Mouse (Mus musculus) intestine, embryonic 14.5 days (tissue): Measurements from ENCODE around the gene Anxa5. TPM values are rescaled to one million over a fixed set of nuclear protein-coding genes. Genes with fewer than 3 reads are reported as not detected.

Source experiments
- ATAC-seq: fragments of 200-750 bp; cut with Nextera tagmentation; replicated peaks from 2 replicates; pipeline ENCODE4 v1.8.0; 2017; ENCODE audit warnings: low read depth, moderate number of reproducible peaks, moderate TSS enrichment, moderate library complexity; ENCODE audit not compliant: low FRiP score, low TSS enrichment
- DNase-seq: peaks from one replicate; pipeline ENCODE4 v3.0.0-alpha.2; 2018; ENCODE audit warnings: low spot score
- H3K27ac ChIP-seq: fragments of 300-500 bp; sonication (generic); 2 replicates; pipeline ENCODE4 v1.5.1; 2014; ENCODE audit warnings: low read depth, mild to moderate bottlenecking, control low read depth
- H3K27me3 ChIP-seq: fragments of 300-500 bp; sonication (generic); replicated peaks from 2 replicates; pipeline ENCODE4 v1.6.1; 2014; ENCODE audit warnings: low read length, control low read depth; ENCODE audit not compliant: control insufficient read depth, insufficient read depth
- H3K36me3 ChIP-seq: fragments of 300-500 bp; sonication (generic); 2 replicates; pipeline ENCODE4 v1.6.1; 2014; ENCODE audit warnings: low read length, control low read depth; ENCODE audit not compliant: control insufficient read depth, insufficient read depth
- H3K4me1 ChIP-seq: fragments of 300-500 bp; sonication (generic); replicated peaks from 2 replicates; pipeline ENCODE4 v1.6.1; 2014; ENCODE audit warnings: low read length, control low read depth, mixed read lengths; ENCODE audit not compliant: control insufficient read depth, insufficient read depth
- H3K4me2 ChIP-seq: fragments of 300-500 bp; sonication (generic); 2 replicates; pipeline ENCODE4 v1.6.1; 2014; ENCODE audit warnings: low read length
- H3K4me3 ChIP-seq: fragments of 300-500 bp; sonication (generic); 2 replicates; pipeline ENCODE4 v1.5.1; 2014; ENCODE audit warnings: low read depth, low read length, control low read depth, mixed read lengths
- H3K9ac ChIP-seq: fragments of 300-500 bp; sonication (generic); 2 replicates; pipeline ENCODE4 v1.6.1; 2014; ENCODE audit warnings: mild to moderate bottlenecking, low read length
- H3K9me3 ChIP-seq: fragments of 300-500 bp; sonication (generic); 2 replicates; pipeline ENCODE4 v1.6.1; 2016; ENCODE audit warnings: low read length, control low read depth; ENCODE audit not compliant: control insufficient read depth
- WGBS: fragments of 180-500 bp; shearing (Covaris S2); extraction: QIAGEN DNeasy Blood & Tissue Kit; methylation state at CpG from one replicate; pipeline ENCODE4 v1.1.7; 2014; 5-methylcytosine and 5-hydroxymethylcytosine counted together
- polyA plus RNA-seq: library from polyadenylated mRNA; unstranded; fragments of >200 nt; fragmentation: Nextera tagmentation; extraction: Ambion mirVana; gene quantifications from 2 replicates; pipeline ENCODE4 v1.2.1, GENCODE M21; 2014

The Anxa5 gene
- polyA plus RNA-seq, 1 experiment from 2014 or later: 240 TPM

DNA sequence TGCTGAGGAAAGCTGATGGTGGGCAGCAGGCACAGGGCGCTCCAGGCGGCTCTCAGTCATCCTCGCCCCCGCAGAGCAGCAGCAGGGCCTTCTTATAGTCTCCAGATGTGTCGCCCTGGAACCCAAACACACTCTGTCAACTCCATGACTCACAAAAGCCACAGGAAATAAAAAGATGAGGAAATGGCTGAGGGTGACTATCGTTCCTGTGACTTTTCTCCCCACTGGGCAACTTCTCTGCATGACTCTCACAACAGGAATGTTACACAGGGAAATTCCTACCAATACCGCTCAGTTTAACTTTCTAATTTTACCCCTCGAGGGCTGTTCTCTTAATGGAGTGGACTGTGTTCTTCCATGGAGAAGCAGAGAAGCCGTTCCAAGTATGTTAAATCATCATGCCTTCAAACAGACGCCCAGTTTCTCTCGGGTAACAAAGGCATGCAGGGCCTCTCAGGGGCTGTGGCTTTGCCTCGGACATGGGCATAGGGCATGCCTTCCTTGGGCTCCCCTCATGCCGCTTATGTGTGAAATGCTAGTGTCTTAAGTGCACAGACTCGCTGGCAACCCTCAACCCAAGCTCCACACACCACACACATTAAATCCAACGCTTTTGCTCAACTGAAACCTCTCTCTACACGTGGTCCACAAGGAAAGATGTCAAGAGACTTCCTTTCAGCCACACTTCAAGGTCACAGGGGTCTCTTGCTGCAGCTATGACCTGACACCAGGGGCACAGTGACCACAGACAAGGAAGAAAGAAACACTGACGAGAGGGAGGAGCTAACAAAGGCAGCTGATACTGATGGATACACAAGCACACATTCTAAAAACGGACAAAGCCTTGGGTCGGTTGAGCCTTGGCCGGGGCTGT is 26.2 kb downstream of the Anxa5 start:
- H3K4me2 ChIP-seq: no peak overlapping the region
- peaks cover 61% of the 10 kb centered on the region for H3K36me3 ChIP-seq
- H3K4me3 ChIP-seq: no peak overlapping the region
- no peaks in the 10 kb centered on the region for H3K9me3 ChIP-seq
- ATAC-seq (no peak), DNase-seq (no peak)
- no peak overlapping the region for H3K27ac ChIP-seq
- 53% methylated on average over 20 of the region's 20 CpGs for WGBS
- no peaks in the 10 kb centered on the region for H3K27me3 ChIP-seq
- H3K9ac ChIP-seq: no peak overlapping the region
- no peaks in the 10 kb centered on the region for H3K4me1 ChIP-seq

DNA sequence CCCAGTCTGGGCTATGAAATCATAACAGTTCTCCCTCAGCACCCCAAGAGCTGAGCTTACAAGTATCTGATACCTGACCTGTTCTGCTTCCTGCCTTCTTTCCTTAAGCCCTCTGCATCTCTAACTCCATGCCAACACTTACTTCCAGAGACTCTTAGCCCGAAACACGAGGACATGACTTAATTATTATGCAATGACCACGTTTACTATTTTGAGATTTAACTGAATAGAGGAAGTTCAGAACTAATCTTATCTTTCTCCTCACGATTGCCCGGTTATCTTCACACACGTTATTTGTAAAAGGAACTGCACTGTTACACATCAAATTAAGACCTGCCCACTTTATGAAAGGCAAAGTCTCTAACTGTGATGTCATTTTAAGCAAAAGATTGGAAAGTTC is 28.8 kb downstream of the Anxa5 start:
- 64% methylated on average over 6 of the region's 6 CpGs for WGBS
- Histone ChIP-seq H3K9ac (no peak overlapping the region), H3K9me3 (no peaks in the 10 kb centered on the region), H3K36me3 (peaks cover 42% of the 10 kb centered on the region), H3K4me3 (no peak overlapping the region), H3K27ac (no peak overlapping the region), H3K27me3 (no peaks in the 10 kb centered on the region), H3K4me2 (no peak overlapping the region), H3K4me1 (no peaks in the 10 kb centered on the region)
- DNase-seq (no peak), ATAC-seq (no peak)

DNA sequence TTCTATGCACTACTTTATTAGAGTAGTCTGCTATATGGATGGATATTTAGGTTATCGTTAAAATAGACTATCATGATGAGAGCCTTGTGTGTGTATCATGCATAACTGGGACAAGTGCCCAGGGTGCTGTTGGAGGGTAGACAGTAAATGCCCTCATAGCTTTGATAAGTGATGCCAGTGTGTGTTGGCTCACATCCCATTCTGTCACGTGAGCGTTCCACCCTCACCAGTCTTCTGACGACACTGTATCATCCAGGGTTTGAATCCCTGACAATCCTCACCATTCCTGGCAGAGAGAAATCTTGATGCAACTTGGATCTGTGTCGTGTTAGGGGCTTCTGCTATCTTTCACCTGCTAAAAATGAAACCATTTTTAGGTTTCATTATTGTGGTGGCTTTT is 29.2 kb downstream of the Anxa5 start:
- Histone ChIP-seq H3K27ac (no peak overlapping the region), H3K36me3 (peaks cover 40% of the 10 kb centered on the region), H3K9ac (no peak overlapping the region), H3K9me3 (no peaks in the 10 kb centered on the region), H3K4me2 (no peak overlapping the region), H3K4me3 (no peak overlapping the region), H3K27me3 (no peaks in the 10 kb centered on the region), H3K4me1 (no peaks in the 10 kb centered on the region)
- DNase-seq: no peak
- 69% methylated on average over 5 of the region's 5 CpGs for WGBS
- no peak for ATAC-seq

DNA sequence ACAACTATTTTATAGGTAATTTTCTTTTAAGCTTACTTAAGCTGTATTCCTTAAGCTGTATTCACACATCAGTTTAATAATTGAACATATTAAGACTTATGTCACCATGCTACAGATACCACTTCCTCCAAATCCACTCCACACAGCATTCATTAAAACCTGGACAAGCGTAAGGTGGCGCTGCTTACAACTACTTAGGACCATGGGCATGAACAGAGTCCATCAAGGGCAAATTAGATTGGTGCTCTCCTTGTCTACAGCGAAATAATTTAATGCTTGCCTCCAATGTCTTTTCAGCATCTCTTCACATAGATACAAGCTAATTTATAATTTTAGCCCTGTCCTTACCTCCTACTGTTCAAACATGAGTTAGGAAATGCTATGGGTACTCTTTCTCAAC is 29.7 kb downstream of the Anxa5 start:
- no peak for ATAC-seq
- no peaks in the 10 kb centered on the region for H3K4me1 ChIP-seq
- WGBS: 94% methylated on average over 3 of the region's 3 CpGs
- no peak overlapping the region for H3K27ac ChIP-seq
- H3K27me3 ChIP-seq: no peaks in the 10 kb centered on the region
- no peak overlapping the region for H3K9ac ChIP-seq
- peaks cover 35% of the 10 kb centered on the region for H3K36me3 ChIP-seq
- no peak overlapping the region for H3K4me3 ChIP-seq
- DNase-seq: no peak
- no peaks in the 10 kb centered on the region for H3K9me3 ChIP-seq
- H3K4me2 ChIP-seq: no peak overlapping the region

DNA sequence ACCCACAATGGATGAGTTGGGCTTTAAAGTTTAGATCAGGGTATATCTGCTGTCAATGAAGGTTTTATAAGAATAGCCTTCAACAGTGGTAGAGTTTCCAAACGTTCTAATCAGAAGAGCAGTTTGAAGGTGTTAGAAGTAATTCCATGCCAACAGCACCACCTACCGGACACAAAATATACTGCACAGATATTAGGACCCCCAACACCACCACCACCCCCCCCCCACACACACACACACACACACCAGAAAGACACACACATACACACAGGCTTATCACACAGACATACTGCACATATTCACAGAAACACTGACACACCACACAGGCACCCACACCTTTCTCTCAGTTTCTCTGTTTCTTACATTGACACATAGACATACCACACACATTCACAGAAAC is 33.3 kb downstream of the Anxa5 start:
- WGBS: 0% methylated on average over 2 of the region's 2 CpGs
- no peak overlapping the region for H3K4me3 ChIP-seq
- H3K36me3 ChIP-seq: peaks cover 5% of the 10 kb centered on the region; the same call in 1 of the 2 replicates
- H3K4me1 ChIP-seq: no peaks in the 10 kb centered on the region
- ATAC-seq (peak; percentile 51; the same call in 1 of the 2 replicates), DNase-seq (peak; percentile 70)
- H3K27ac ChIP-seq: no peak overlapping the region
- H3K9me3 ChIP-seq: no peaks in the 10 kb centered on the region
- H3K4me2 ChIP-seq: no peak overlapping the region
- H3K9ac ChIP-seq: no peak overlapping the region
- no peaks in the 10 kb centered on the region for H3K27me3 ChIP-seq

DNA sequence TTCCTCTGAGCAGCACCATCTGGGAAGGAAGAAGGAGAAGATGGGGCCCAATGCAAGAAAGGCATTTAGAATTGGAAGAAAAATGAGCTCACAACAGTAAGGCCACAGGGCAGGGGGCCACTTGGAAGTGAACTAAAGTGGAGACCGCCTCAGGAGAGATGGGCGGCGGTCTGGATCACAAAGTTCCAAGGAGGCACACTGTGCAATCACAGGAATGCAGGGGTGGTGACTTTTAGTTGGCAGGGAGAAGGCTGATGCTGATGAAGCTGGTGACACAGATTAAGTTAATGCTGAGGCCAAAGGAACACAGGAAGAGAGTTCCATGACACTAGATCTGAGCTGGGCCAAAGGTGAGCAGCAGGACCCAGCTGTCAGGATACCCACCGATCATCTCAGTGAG is 35.4 kb downstream of the Anxa5 start:
- H3K4me2 ChIP-seq: no peak overlapping the region
- no peak overlapping the region for H3K27ac ChIP-seq
- no peak for DNase-seq
- no peaks in the 10 kb centered on the region for H3K9me3 ChIP-seq
- no peak overlapping the region for H3K4me3 ChIP-seq
- no peak for ATAC-seq
- no peaks in the 10 kb centered on the region for H3K27me3 ChIP-seq
- 76% methylated on average over 4 of the region's 4 CpGs for WGBS
- no peak overlapping the region for H3K9ac ChIP-seq
- H3K4me1 ChIP-seq: no peaks in the 10 kb centered on the region
- no peaks in the 10 kb centered on the region for H3K36me3 ChIP-seq

DNA sequence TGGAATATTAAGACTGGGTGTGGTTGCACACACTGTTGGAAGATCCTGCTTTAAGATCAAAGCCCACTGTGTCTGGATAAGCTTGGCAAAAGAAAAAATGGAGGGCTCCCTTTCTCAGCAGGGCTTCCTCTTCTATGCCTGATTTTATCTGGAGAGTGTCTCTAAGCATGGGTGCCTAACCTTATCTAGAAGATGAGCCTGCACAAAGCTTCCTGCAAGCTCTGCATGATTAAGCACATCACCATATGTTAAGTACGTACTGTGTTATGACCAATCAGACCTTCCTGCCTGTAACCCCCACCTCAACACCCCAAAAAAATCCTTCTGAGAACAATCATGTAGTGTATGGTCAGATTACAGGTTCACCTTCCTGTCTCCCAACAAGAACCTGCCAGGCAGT is 45.3 kb downstream of the Anxa5 start:
- Histone ChIP-seq H3K27ac (no peak overlapping the region), H3K4me2 (no peak overlapping the region), H3K36me3 (no peaks in the 10 kb centered on the region), H3K9ac (no peak overlapping the region), H3K4me1 (no peaks in the 10 kb centered on the region), H3K4me3 (no peak overlapping the region), H3K27me3 (no peaks in the 10 kb centered on the region), H3K9me3 (no peaks in the 10 kb centered on the region)
- ATAC-seq: no peak
- no peak for DNase-seq
- 100% methylated on average over 1 of the region's 1 CpGs for WGBS

DNA sequence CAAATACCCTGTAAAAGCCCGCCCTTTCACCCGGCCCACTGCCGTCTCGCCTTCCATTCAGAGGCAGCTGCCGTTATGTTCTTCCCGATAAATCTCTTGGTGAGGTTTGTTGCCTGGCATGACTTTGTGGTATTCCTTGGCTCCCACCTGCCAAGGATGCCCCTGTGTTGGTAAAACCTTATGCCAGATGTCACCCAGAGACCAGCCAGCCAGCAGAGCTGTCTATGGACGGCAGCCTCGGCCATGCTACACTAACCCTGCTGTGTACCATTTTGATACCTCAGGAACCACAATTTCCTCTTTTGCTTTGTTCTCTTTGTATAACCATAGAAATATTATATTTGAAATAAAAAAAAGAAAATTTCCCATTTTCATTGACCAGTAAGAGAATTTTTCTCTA is 48.3 kb downstream of the Anxa5 start:
- H3K4me1 ChIP-seq: no peaks in the 10 kb centered on the region
- no peak overlapping the region for H3K27ac ChIP-seq
- H3K27me3 ChIP-seq: no peaks in the 10 kb centered on the region
- no peaks in the 10 kb centered on the region for H3K9me3 ChIP-seq
- ATAC-seq (no peak), DNase-seq (no peak)
- no peak overlapping the region for H3K4me2 ChIP-seq
- no peak overlapping the region for H3K4me3 ChIP-seq
- 91% methylated on average over 8 of the region's 8 CpGs for WGBS
- H3K36me3 ChIP-seq: no peaks in the 10 kb centered on the region
- no peak overlapping the region for H3K9ac ChIP-seq

DNA sequence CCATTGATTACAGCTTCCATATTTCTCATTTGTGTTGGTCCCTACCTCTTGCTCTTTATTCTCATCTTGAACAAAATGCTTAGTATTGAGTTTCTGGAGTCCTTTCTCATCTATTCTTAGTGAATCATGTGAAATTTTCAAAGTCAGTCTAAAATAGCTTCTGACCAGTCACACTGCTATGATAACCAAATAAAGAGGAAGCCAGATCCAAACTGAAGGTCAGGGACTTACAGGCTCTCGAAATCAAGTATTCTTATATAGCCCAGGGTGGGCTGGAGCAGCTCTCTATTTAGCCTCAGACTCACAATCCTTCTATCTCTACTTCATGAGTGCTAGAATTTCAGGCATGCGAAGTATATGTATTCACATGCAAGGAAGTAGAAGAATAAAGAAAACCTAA is 66.2 kb downstream of the Anxa5 start:
- Histone ChIP-seq H3K4me1 (no peaks in the 10 kb centered on the region), H3K9ac (no peak overlapping the region), H3K36me3 (no peaks in the 10 kb centered on the region), H3K27me3 (no peaks in the 10 kb centered on the region), H3K9me3 (no peaks in the 10 kb centered on the region), H3K27ac (no peak overlapping the region), H3K4me2 (no peak overlapping the region), H3K4me3 (no peak overlapping the region)
- ATAC-seq (no peak), DNase-seq (no peak)
- WGBS: 70% methylated on average over 2 of the region's 2 CpGs
